Mouse (Mus musculus): ENCODE results near the gene Ctdsp2. TPM values are rescaled to one million over a fixed set of nuclear protein-coding genes. Genes with fewer than 3 reads are reported as not detected.

Gene Ctdsp2
- polyA plus RNA-seq (2012; rRNA removed) = 118 and 126 TPM in 2 replicates

DNA sequence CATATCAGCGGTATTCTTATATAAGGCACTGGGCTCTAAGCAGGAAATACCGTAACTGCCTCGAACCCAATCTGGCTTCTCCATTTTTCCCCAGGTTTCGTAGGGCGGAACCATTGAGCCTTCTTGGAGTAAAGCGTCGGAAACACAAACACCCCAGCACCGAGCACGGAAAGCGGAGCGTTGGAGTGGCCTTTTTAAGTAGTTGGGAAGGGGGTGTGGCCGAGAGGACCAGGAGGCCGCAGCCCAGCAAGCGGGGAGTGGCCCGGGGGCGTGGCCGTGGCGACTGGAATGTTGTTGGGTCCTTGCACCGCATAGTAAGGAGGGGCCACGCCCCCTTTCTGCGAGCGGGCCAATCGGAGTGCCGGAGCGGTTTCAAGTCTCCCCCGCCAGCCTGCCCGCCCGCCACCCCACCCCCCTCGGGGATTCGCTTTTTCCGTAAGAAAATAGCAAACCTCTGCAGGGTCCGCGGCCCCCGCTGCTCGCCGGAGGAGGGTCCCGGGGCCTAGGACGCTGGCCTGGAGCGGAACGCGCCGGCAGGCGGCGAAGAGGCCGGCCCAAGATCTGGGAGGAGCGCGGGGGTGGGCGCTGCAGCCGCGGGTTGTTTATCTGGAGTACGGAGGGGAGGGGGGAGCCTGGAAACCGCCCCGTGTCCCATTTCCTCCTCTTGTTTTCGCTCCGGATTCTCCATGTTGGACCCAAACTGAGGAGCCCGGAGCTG is at the start of gene Ctdsp2:
TSS of gene Ctdsp2 (plus strand) at position 441 of the 718 bp plus-strand sequence.
- WGBS = under 1% methylated on average over 55 of the region's 56 CpGs

DNA sequence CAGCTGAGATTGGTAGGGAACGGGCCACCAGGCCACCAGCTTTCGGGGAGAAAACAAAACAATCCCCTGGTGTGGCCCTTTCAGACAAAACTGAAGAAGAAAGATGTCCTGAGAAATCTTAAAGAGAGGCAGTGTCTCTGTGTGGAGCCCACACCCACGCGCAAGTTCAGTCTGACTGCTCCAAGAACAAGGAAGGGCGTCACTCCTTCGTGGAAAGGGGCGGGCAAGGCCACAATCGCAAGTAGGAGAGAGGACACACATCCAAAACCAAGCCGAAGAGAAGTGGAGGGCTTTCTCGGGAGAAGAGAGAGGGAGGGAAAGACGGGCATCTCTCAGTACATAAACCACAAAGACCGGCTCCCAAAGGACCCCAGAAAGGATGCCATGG is 49.7 kb upstream of the Ctdsp2 start:
- peaks cover 17% of the 10 kb centered on the region for H3K4me1 ChIP-seq (ENCODE audit: control insufficient read depth, insufficient read depth, low read length)
- TF ChIP-seq CTCF (conservative IDR thresholded peaks at IDR 0.05; ENCODE audit: insufficient read depth, insufficient read length, low read depth, low read length) (no peak), POLR2A (IDR thresholded peaks at IDR 0.05; ENCODE audit: low read depth, low read length) (peak; percentile 45)
- peak overlapping the region; percentile 97 for H3K27ac ChIP-seq (ENCODE audit: insufficient read depth, low read depth, low read length)
- no peaks in the 10 kb centered on the region for H3K27me3 ChIP-seq (replicated peaks; ENCODE audit: control insufficient read depth, insufficient read depth, low read length)
- 16% methylated on average over 12 of the region's 12 CpGs for WGBS
- H3K36me3 ChIP-seq (ENCODE audit: control insufficient read depth, insufficient read depth, low read length) = no peaks in the 10 kb centered on the region
- DNase-seq = peak; percentile 67
- H3K4me3 ChIP-seq (ENCODE audit: insufficient read depth, low read depth, low read length) = peak overlapping the region; percentile 65

More for the DNA sequence above, at the start of gene Ctdsp2:
- no peaks in the 10 kb centered on the region for H3K27me3 ChIP-seq (replicated peaks; ENCODE audit: control insufficient read depth, insufficient read depth, low read length)
- peaks cover 33% of the 10 kb centered on the region for H3K4me1 ChIP-seq (ENCODE audit: control insufficient read depth, insufficient read depth, low read length)
- H3K36me3 ChIP-seq (ENCODE audit: control insufficient read depth, insufficient read depth, low read length) = no peaks in the 10 kb centered on the region
- TF ChIP-seq CTCF (conservative IDR thresholded peaks at IDR 0.05; ENCODE audit: insufficient read depth, insufficient read length, low read depth, low read length) (no peak), POLR2A (IDR thresholded peaks at IDR 0.05; ENCODE audit: low read depth, low read length) (peak; percentile 87)
- peak within 1 kb of the TSS; percentile 96 for H3K4me3 ChIP-seq (ENCODE audit: insufficient read depth, low read depth, low read length)
- peak within 1 kb of the TSS; percentile 99 for H3K27ac ChIP-seq (ENCODE audit: insufficient read depth, low read depth, low read length)
- peak; percentile 100 for DNase-seq

- Histone ChIP-seq H3K4me3 (ENCODE audit: insufficient read depth, low read depth, low read length) (no peak overlapping the region), H3K36me3 (ENCODE audit: control insufficient read depth, insufficient read depth, low read length) (no peaks in the 10 kb centered on the region), H3K27me3 (replicated peaks; ENCODE audit: control insufficient read depth, insufficient read depth, low read length) (no peaks in the 10 kb centered on the region), H3K4me1 (ENCODE audit: control insufficient read depth, insufficient read depth, low read length) (peaks cover 17% of the 10 kb centered on the region), H3K27ac (ENCODE audit: insufficient read depth, low read depth, low read length) (peak overlapping the region; percentile 97)
- WGBS = 75% methylated on average over 3 of the region's 3 CpGs
- TF ChIP-seq POLR2A (IDR thresholded peaks at IDR 0.05; ENCODE audit: low read depth, low read length) (no peak), CTCF (conservative IDR thresholded peaks at IDR 0.05; ENCODE audit: insufficient read depth, insufficient read length, low read depth, low read length) (no peak)
- DNase-seq = no peak
Measured at GRCm38 (mm10) chr10:126929543-126929942, 49.0 kb upstream of the Ctdsp2 start.

DNA sequence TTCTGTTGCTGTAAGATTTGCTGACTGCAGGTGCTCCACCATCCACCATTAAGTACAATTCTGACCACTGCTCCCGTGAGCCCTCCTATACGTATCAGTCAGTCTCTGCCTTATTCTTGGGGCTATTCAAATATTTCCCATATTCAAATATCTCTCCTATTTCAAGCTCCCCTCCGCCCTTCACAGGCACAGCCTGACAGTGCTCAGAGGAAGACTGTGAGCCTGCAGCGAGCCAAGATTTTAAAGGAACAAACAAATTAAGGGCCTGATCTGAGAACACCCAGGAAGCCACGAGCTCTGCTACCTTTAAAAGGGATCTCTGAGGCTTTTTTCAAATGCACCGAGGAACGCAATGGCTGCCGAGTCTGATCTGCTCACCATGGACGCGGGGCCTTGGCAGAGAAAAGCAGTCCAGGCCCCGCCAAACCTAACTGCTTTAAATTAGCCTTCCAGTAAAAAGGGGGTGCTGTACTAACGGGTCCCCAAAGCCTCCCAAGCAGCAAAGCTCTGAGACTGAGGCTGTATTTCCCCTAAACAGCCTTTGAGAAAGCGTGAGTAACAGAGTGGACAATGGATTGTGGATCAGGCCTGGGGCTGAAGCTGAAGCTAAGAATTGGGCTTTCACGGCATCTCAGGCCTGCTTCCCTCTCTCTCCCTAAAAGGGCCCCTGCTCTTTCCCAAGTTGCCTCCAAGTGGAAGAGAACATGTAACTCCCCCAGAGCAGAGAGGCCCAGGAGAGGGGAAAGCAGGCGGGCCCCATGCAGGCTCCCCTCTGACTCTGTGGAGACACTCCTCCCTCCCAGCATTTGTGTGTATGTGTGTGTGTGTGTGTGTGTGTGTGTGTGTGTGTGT is 48.0 kb upstream of the Ctdsp2 start:
- Histone ChIP-seq H3K4me1 (ENCODE audit: control insufficient read depth, insufficient read depth, low read length) (peaks cover 17% of the 10 kb centered on the region), H3K36me3 (ENCODE audit: control insufficient read depth, insufficient read depth, low read length) (no peaks in the 10 kb centered on the region), H3K27ac (ENCODE audit: insufficient read depth, low read depth, low read length) (peak overlapping the region; percentile 45; the same call in 1 of the 2 replicates), H3K4me3 (ENCODE audit: insufficient read depth, low read depth, low read length) (no peak overlapping the region), H3K27me3 (replicated peaks; ENCODE audit: control insufficient read depth, insufficient read depth, low read length) (no peaks in the 10 kb centered on the region)
- no peak for TF ChIP-seq CTCF (conservative IDR thresholded peaks at IDR 0.05; ENCODE audit: insufficient read depth, insufficient read length, low read depth, low read length)
- DNase-seq = no peak
- 71% methylated on average over 15 of the region's 15 CpGs for WGBS

DNA sequence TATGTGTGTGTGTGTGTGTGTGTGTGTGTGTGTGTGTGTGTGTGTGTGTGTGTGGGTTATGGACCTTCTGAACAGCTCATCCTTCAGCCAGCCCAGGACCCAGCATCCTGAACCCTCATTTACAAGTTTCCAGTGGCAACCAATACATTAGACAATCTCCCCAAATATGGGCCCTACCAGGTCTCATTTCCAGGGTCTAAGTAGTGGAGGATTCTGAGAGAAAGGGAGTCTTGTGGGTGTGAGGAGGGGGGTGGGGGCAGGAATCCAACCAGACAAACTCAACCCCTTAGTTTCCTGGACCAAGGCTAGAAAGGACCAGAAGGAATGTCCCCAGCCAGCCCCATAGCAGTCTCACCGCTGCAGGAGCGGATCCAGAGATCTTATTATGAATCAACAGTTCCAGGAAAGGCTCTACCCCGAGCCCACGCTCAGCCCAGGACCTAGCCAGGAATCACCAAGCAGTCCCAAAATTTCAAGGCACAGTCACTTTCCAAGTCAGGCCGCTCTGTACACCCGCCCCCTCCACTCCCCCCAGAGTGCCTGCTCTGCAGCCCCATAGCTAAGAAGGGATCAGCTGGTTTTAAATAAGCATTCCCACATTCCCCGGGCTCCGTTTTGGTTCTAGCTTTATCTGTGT is 47.3 kb upstream of the Ctdsp2 start:
- Histone ChIP-seq H3K27me3 (replicated peaks; ENCODE audit: control insufficient read depth, insufficient read depth, low read length) (no peaks in the 10 kb centered on the region), H3K27ac (ENCODE audit: insufficient read depth, low read depth, low read length) (no peak overlapping the region), H3K36me3 (ENCODE audit: control insufficient read depth, insufficient read depth, low read length) (no peaks in the 10 kb centered on the region), H3K4me1 (ENCODE audit: control insufficient read depth, insufficient read depth, low read length) (peaks cover 17% of the 10 kb centered on the region), H3K4me3 (ENCODE audit: insufficient read depth, low read depth, low read length) (no peak overlapping the region)
- WGBS = 73% methylated on average over 8 of the region's 8 CpGs
- no peak for DNase-seq
- TF ChIP-seq CTCF (conservative IDR thresholded peaks at IDR 0.05; ENCODE audit: insufficient read depth, insufficient read length, low read depth, low read length) (no peak), POLR2A (IDR thresholded peaks at IDR 0.05; ENCODE audit: low read depth, low read length) (no peak)

DNA sequence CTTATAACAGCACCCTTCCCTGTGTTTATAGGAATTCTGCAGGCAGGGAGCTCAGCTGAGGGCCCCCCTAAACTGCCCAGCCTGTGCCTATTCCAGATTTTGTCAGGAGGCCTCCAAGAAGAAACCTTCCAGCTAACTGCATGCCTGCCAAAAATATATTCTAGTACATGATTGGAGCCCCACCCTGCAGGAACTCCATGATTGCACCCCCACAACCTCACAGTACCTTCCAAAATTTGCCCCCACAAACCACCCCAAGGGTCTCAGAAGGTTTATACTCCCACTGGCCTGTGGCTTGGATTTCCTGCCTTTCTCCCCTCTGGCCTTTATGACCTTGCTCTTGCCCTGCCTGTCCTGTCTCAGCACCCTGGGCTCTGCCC is 46.8 kb upstream of the Ctdsp2 start:
- TF ChIP-seq CTCF (conservative IDR thresholded peaks at IDR 0.05; ENCODE audit: insufficient read depth, insufficient read length, low read depth, low read length) (no peak), POLR2A (IDR thresholded peaks at IDR 0.05; ENCODE audit: low read depth, low read length) (no peak)
- no peak for DNase-seq
- Histone ChIP-seq H3K27ac (ENCODE audit: insufficient read depth, low read depth, low read length) (no peak overlapping the region), H3K36me3 (ENCODE audit: control insufficient read depth, insufficient read depth, low read length) (no peaks in the 10 kb centered on the region), H3K4me1 (ENCODE audit: control insufficient read depth, insufficient read depth, low read length) (peaks cover 17% of the 10 kb centered on the region), H3K4me3 (ENCODE audit: insufficient read depth, low read depth, low read length) (no peak overlapping the region), H3K27me3 (replicated peaks; ENCODE audit: control insufficient read depth, insufficient read depth, low read length) (no peaks in the 10 kb centered on the region)

- H3K36me3 ChIP-seq (ENCODE audit: control insufficient read depth, insufficient read depth, low read length) = no peaks in the 10 kb centered on the region
- no peak for DNase-seq
- WGBS = 90% methylated on average over 13 of the region's 13 CpGs
- no peaks in the 10 kb centered on the region for H3K27me3 ChIP-seq (replicated peaks; ENCODE audit: control insufficient read depth, insufficient read depth, low read length)
- no peak for TF ChIP-seq POLR2A (IDR thresholded peaks at IDR 0.05; ENCODE audit: low read depth, low read length)
- no peak for TF ChIP-seq CTCF (conservative IDR thresholded peaks at IDR 0.05; ENCODE audit: insufficient read depth, insufficient read length, low read depth, low read length)
- no peak overlapping the region for H3K27ac ChIP-seq (ENCODE audit: insufficient read depth, low read depth, low read length)
- no peak overlapping the region for H3K4me3 ChIP-seq (ENCODE audit: insufficient read depth, low read depth, low read length)
- H3K4me1 ChIP-seq (ENCODE audit: control insufficient read depth, insufficient read depth, low read length) = no peaks in the 10 kb centered on the region
Measured at GRCm38 (mm10) chr10:126934561-126934960, 44.0 kb upstream of the Ctdsp2 start.
